Mouse (Mus musculus): ENCODE results near the gene Spryd4.

DNA sequence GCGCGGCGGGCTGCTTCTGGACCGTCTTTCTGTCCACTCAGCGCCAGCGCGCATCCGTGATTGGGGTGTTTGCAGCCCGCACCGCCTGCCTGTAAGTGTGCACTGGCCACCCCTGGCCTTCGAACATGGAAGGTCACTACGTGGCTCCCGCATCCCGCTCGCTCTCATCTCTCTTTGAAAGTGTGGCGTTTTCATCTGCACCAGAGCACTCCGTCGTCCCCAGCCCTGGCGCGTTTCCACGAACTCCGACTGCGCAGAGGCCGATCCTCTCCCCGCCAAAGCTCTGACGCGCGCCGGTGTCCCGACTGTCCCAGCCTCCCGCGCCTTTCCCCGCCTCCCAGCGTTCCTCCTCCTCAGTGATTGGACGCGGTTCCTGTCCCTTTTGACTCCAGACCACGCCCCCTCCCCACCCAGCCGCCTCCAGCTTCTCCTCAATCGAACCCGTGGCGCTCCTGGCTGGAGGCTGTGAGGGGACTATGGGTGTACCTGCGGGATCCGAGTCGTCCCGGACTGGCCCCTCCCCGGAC lies 17.5 kb downstream of the Spryd4 start, which contains the start of gene Gls2:
- no peak for TF ChIP-seq GATA1 (IDR thresholded peaks at IDR 0.05; ENCODE audit: borderline replicate concordance, low read length)
- TF ChIP-seq FLI1 (IDR thresholded peaks at IDR 0.05; ENCODE audit: low read length): no peak
